Mouse (Mus musculus): Measurements from ENCODE around the gene Synrg.

DNA sequence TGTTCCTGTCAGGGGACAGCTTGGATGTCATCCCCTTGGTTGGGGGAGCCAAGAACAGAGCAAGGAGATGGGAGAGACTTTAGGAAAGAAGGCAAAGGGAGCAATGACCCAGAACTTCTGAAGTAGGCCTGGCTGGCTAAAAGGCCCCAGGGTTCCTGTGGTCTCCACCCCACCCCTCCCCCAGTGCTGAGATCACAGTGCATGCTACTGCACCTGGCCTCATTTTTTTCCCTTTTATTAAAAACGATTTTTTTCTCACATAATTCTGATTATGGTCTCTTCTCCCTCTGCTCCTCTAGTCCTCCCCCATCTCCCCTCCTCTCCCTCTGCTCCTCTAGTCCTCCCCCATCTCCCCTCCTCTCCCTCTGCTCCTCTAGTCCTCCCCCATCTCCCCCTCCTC, 80.8 kb downstream of the Synrg start:
- TF ChIP-seq CTCF (IDR thresholded peaks at IDR 0.05; ENCODE audit: insufficient read depth, low read depth, low read length): no peak
- no peak for TF ChIP-seq POLR2A (IDR thresholded peaks at IDR 0.05; ENCODE audit: insufficient read depth, low read depth, low read length)

Data from olfactory bulb, adult 2 months (tissue).